Mouse (Mus musculus): ENCODE data around the gene Mrpl43.

Gene Mrpl43

GRCm38 (mm10) chr19:45029571-45029970 is 23.3 kb upstream of the Mrpl43 start:
- DNase-seq (ENCODE audit: low spot score in 2 of 2): no peak

GRCm38 (mm10) chr19:45028746-45029145 is 22.5 kb upstream of the Mrpl43 start:
- no peak for DNase-seq (ENCODE audit: low spot score in 2 of 2)

- DNase-seq (ENCODE audit: low spot score in 2 of 2): no peak
Observed at GRCm38 (mm10) chr19:45027848-45028247, 21.6 kb upstream of the Mrpl43 start.

- DNase-seq (ENCODE audit: low spot score in 2 of 2): no peak
Observed at GRCm38 (mm10) chr19:45026958-45027670, 20.9 kb upstream of the Mrpl43 start.

GRCm38 (mm10) chr19:45025937-45026568 is 19.8 kb upstream of the Mrpl43 start:
- DNase-seq (ENCODE audit: low spot score in 2 of 2): no peak

GRCm38 (mm10) chr19:45024775-45025174 is 18.5 kb upstream of the Mrpl43 start:
- no peak for DNase-seq (ENCODE audit: low spot score in 2 of 2)

- DNase-seq (ENCODE audit: low spot score in 2 of 2): no peak
Observed at GRCm38 (mm10) chr19:45023993-45024392, 17.8 kb upstream of the Mrpl43 start.

- no peak for DNase-seq (ENCODE audit: low spot score in 2 of 2)
Observed at GRCm38 (mm10) chr19:45021362-45021761, 15.1 kb upstream of the Mrpl43 start.

GRCm38 (mm10) chr19:45020348-45020747 is 14.1 kb upstream of the Mrpl43 start:
- DNase-seq (ENCODE audit: low spot score in 2 of 2): no peak

- peak in 1 of 2 experiments; percentile 44 for DNase-seq (ENCODE audit: low spot score in 2 of 2)
Observed at GRCm38 (mm10) chr19:45018351-45018831, 12.1 kb upstream of the Mrpl43 start.

GRCm38 (mm10) chr19:45017909-45018308 is 11.7 kb upstream of the Mrpl43 start:
- peak; percentile 87 for DNase-seq (ENCODE audit: low spot score in 2 of 2)

- DNase-seq (ENCODE audit: low spot score in 2 of 2): peak; percentile 70 to 77
Observed at GRCm38 (mm10) chr19:45017216-45017771, 11.1 kb upstream of the Mrpl43 start.

GRCm38 (mm10) chr19:45016341-45017215 is 10.3 kb upstream of the Mrpl43 start:
- peak; percentile 46 to 50 for DNase-seq (ENCODE audit: low spot score in 2 of 2)

GRCm38 (mm10) chr19:45015518-45016281 is 9.5 kb upstream of the Mrpl43 start:
- peak; percentile 54 to 75 for DNase-seq (ENCODE audit: low spot score in 2 of 2)

- DNase-seq (ENCODE audit: low spot score in 2 of 2): peak; percentile 67 to 73
Observed at GRCm38 (mm10) chr19:45014981-45015402, 8.8 kb upstream of the Mrpl43 start.

- peak in 1 of 2 experiments; percentile 53 for DNase-seq (ENCODE audit: low spot score in 2 of 2)
Observed at GRCm38 (mm10) chr19:45014335-45014971, 8.2 kb upstream of the Mrpl43 start, which contains the start of gene Lzts2. Gene Lzts2 (plus strand): TSS chr19:45014414.

- no peak for DNase-seq (ENCODE audit: low spot score in 2 of 2)
Observed at GRCm38 (mm10) chr19:45013581-45014225, 7.5 kb upstream of the Mrpl43 start.

GRCm38 (mm10) chr19:45012636-45013035 is 6.4 kb upstream of the Mrpl43 start:
- no peak for DNase-seq (ENCODE audit: low spot score in 2 of 2)

GRCm38 (mm10) chr19:45012219-45012618 is 6.0 kb upstream of the Mrpl43 start:
- DNase-seq (ENCODE audit: low spot score in 2 of 2): no peak

- DNase-seq (ENCODE audit: low spot score in 2 of 2): no peak
Observed at GRCm38 (mm10) chr19:45010646-45011045, 4.4 kb upstream of the Mrpl43 start.
